Mouse (Mus musculus) gastrocnemius, adult 2 months (tissue): ENCODE results near the gene Astn2. TPM values are rescaled to one million over a fixed set of nuclear protein-coding genes. Genes with fewer than 3 reads are reported as not detected.
A peak's percentile ranks its signal among the peaks of the same experiment; 100 is the strongest.

Source experiments
- DNase-seq: peaks from one replicate; pipeline ENCODE4 v3.0.0; 2022
- H3K27ac ChIP-seq: fragments of 200-600 bp; 2 replicates; pipeline ENCODE4 v1.8.1; 2022; ENCODE audit warnings: mild to moderate bottlenecking
- H3K4me3 ChIP-seq: fragments of 200-600 bp; 2 replicates; pipeline ENCODE4 v1.8.1; 2022; ENCODE audit warnings: mild to moderate bottlenecking, moderate library complexity
- CTCF ChIP-seq: fragments of 200-600 bp; IDR thresholded peaks from 2 replicates; pipeline ENCODE4 v1.8.1; 2022; ENCODE audit warnings: antibody characterized with exemption, mild to moderate bottlenecking, moderate library complexity
- intact Hi-C: fragments of 180-260 bp; cut with DNase I; formaldehyde crosslinking; loops from one replicate; pipeline ENCODE4 v1.15.1; 2025
- total RNA-seq, 2 experiments: library from RNA; stranded (reverse); gene quantifications; 2 replicates each; pipeline ENCODE4 v1.2.3; 2021

Gene Astn2
- total RNA-seq, 2 experiments from 2014 or later = 0.61 to 1.0 TPM

DNA sequence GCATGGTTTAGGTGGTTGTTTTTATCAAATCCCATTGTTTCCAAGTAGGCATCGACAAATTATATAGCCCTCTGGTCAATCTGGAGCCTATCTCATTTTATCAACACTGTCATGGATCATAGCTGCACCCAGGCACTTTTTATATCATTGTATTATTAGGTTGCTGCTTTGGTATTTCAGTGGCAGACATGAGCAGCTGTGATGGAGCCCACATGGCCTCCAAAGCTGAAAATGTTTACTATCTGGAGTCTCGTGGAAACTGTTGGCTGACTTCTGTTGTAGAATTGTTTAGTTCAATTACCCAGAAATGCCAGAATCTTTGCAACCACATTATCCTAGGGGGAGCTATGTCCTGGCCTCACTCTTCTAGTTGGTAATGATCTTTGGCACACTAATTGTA, 732.1 kb downstream of the Astn2 start:
- intact Hi-C loops = no loop called here
- no peak for TF ChIP-seq CTCF
- H3K4me3 ChIP-seq = no peak overlapping the region
- DNase-seq = no peak
- H3K27ac ChIP-seq = no peak overlapping the region

DNA sequence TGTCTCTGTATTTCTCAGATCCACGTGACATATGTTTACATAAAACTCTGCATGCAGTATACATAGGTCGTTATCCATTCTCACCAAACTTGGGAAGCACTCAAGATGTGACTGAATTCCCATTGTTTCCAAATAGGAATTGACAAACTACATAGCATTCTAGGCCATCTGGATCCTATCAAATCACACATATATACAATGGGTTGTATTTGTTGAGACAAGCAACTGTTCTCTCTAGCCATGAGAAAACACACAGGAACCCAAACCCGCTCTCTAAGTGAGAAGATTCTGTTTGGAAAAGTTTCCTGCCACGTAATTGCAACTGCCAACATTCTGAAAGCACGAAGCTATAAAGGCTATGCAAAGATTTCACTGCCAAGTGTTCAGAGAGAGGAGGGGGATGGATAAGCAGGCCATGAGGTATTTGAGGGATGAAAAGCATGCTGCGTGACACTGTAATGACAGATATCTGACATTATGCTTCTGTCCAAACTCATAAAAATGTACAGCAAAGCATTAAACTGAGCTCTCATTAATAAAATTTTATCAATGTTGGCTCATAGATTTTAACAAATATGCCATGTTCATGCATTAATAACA, 732.7 kb downstream of the Astn2 start:
- intact Hi-C loops = no loop called here
- Histone ChIP-seq H3K4me3 (no peak overlapping the region), H3K27ac (no peak overlapping the region)
- no peak for DNase-seq
- TF ChIP-seq CTCF = no peak

DNA sequence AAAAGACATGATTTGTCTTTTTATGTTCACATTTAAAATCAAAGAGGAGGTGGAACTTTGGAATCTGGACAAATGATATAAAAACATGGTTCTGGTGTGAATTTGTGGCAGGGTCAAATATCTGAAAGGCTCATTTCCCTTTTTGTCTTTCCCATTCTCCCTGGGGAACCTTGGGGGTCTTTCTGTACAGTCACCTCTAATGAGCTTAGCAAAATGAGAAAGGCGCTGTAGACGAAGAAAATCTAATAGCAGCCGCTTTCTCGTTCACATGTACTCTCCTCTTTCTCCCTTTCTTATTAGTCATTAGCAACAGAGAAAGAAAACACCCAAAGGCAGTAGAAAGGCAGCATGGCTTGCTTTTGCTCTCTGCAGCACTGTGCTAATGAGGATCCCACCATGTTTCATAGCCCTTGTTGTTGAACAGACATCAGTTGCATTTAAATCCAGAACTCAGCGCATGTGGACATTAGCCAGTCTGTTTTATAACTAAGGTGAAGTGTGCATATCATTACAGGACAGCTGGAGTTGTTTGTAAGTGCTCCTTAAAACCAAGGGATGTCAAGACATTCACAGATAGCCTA, 737.3 kb downstream of the Astn2 start:
- intact Hi-C loops = no loop called here
- no peak overlapping the region for H3K4me3 ChIP-seq
- no peak overlapping the region for H3K27ac ChIP-seq
- TF ChIP-seq CTCF = no peak
- no peak for DNase-seq

DNA sequence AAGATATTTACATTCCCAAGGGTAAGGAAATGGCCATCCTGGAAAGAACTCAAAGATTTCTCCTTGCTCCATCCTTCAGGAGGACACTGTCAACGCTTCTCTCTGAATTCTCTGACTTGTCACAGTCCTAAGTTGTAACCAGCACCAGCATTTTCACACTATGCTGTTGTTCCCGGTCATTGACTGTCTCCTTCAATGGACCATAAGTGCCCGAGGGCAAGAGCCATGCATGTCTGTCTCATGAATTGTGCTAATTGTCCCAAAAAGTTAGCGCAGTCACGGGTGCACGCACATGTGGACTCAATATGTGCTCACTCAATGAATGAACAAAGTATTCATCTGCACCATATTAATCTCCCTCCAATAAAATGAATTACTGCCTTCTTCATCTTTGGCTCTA, 741.2 kb downstream of the Astn2 start:
- no peak overlapping the region for H3K27ac ChIP-seq
- TF ChIP-seq CTCF = no peak

DNA sequence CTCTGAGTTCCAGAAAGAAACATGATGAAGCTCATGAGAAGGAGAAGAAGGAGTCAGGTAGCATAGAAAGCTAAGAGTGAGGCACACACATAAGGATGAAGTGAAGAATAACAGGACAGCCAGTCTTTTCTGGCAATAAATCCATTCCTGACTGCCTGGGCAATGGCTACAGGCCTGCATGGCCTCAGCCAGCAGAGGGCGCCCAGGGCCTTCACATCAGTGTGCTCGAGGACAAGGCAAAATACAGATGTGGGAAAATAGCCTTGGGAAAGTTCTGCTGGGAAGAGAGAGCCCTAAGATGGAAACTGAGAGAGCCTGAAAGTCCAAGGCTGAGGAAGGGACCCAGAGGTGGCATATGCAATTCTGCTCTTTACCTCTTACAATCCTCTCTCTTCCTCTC, 749.7 kb downstream of the Astn2 start:
- intact Hi-C loops = loop anchor here (2.0 kb wide), 1 partner anchor 136 kb away; no protein-coding TSS in a partner anchor
- TF ChIP-seq CTCF = peak; percentile 96

More for the DNA sequence above, 741.2 kb downstream of the Astn2 start:
- intact Hi-C loops = no loop called here
- H3K4me3 ChIP-seq = no peak overlapping the region
- DNase-seq = no peak

DNA sequence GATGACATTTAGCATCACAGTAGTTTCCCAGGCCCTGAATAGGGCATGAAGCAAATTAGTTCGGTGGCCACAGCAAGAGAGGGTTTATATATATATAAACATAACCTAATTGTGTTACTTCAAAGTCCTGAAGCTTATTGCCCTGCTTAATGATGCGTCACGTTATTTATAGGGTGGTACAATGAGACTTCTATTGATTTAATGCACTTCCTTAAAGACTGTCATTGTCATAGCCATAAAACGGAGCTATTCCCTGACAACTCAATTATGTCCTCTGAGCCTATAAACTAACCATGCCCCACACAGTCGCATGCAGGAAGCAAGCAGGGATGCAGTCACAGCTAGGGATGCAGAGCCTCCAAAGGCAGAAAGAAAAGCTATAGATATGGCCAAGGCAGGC, 761.8 kb downstream of the Astn2 start:
- intact Hi-C loops = no loop called here
- DNase-seq = no peak
- no peak overlapping the region for H3K4me3 ChIP-seq
- no peak for TF ChIP-seq CTCF
- H3K27ac ChIP-seq = no peak overlapping the region

More for the DNA sequence above, 749.7 kb downstream of the Astn2 start:
- peak; percentile 80 for DNase-seq
- H3K27ac ChIP-seq = no peak overlapping the region
- no peak overlapping the region for H3K4me3 ChIP-seq

DNA sequence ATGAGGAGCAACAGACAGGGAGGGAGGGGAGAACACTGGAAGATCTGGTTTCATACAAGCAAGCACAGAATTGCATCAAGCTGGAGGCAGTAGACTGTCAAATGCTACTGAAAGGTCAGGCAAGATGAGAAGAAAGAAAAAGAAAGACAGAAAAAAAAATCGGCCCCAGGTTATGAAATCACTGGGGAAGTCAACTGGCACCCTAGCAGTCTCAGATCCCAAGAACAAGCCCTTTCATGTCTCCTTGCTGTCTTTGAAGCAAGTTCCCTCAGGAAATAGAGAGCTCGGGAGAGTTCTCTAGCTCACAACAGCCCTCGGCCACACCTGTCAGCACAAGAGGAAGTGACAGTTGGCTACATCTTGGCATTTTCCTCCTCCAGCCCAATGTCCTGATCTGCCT, 766.2 kb downstream of the Astn2 start:
- H3K27ac ChIP-seq = no peak overlapping the region
- TF ChIP-seq CTCF = no peak
- no peak overlapping the region for H3K4me3 ChIP-seq
- intact Hi-C loops = no loop called here
- DNase-seq = no peak

DNA sequence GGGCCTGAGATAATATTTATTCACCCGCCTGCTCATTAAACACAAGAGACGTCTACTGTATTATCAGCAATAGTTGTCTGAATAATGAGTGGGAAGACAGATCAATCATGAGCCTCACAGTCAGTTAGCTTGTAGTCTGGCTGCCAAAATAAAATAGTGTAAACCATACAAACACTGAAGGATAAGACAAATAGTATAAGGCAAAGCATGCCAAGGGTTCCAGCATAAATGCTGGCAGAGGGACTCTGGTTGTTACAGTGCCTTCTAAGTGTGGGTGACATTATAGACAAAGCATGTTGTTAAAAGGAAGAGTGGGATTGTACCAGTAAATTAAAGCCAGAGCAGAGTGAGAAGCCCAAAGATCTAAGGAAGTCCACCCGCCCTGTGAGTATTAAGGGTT, 784.3 kb downstream of the Astn2 start:
- intact Hi-C loops = no loop called here
- no peak overlapping the region for H3K27ac ChIP-seq
- no peak for TF ChIP-seq CTCF
- no peak for DNase-seq
- no peak overlapping the region for H3K4me3 ChIP-seq

DNA sequence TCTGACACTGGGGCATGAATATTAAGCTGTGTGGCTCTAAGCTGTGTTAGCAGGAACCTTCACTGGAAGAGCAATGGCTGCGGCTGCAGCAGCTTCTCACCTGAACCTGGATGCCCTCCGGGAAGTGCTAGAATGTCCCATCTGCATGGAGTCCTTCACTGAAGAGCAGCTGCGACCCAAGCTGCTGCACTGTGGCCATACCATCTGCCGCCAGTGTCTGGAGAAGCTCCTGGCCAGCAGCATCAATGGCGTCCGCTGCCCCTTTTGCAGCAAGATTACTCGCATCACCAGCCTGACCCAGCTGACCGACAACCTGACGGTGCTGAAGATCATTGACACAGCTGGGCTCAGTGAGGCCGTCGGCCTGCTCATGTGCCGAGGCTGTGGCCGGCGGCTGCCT, 791.3 kb downstream of the Astn2 start:
- no peak overlapping the region for H3K4me3 ChIP-seq
- H3K27ac ChIP-seq = no peak overlapping the region
- no peak for DNase-seq
- TF ChIP-seq CTCF = no peak
- intact Hi-C loops = no loop called here

DNA sequence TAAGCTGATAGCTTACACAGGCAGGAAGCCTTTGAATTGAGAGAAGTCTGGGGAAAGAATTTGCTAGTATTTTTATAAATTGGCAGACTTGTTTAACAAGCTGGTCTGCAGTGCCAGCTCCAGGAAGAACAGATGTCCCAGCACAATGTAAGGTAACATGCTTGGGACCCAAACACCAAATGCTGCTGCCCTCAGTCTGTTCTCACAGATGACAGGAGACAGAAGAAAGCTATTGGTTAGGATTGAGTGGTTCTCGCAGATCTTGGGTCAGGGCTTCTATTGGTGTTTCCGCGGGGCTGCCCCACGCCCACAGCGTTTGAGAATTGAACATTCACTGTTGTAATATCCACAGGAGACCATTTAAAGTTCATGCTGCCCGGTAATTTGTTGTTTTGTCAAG, 793.5 kb downstream of the Astn2 start:
- H3K4me3 ChIP-seq = no peak overlapping the region
- DNase-seq = no peak
- no peak overlapping the region for H3K27ac ChIP-seq
- intact Hi-C loops = no loop called here
- no peak for TF ChIP-seq CTCF

DNA sequence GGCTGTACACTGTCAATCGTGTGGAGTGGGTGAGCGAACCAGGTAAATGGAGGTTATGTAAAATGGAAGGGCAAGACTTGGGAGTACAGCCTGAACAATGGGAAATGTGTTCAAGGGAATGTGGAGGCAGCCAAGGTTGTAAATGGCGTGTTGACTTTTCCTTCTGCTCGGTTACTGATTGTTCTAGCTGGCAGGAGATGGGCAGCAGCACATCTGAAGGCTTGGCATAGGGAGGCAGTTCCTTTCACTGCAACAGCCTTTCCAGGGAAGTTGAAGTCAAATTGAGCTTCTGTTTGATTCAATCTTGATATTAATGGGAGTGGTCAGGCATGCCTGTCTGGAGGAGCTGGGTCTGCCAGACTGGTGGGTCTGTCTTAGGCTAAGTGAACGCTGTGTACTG, 794.1 kb downstream of the Astn2 start:
- TF ChIP-seq CTCF = no peak
- intact Hi-C loops = no loop called here

DNA sequence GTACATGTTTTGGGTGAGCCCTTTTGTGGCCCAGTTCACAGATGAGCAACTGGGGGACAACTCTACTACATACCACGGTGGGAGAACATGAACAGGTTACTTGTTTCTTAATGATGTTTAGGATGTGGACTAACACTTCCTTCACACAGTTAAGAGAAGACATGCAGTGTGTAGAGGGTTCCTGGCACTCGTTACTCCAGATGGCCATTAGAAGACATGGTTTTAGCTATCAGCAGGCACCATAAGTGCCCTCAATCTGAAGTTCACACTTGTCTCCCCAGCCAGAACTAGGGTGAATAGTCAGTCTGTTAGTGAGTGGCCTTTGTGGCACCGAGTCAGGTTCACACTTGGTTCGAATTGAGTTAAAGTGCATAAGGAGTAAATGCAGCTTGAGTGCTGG, 796.3 kb downstream of the Astn2 start:
- no peak for TF ChIP-seq CTCF
- no peak for DNase-seq
- Histone ChIP-seq H3K27ac (no peak overlapping the region), H3K4me3 (no peak overlapping the region)
- intact Hi-C loops = no loop called here

More for the DNA sequence above, 794.1 kb downstream of the Astn2 start:
- no peak for DNase-seq
- H3K4me3 ChIP-seq = no peak overlapping the region
- peak overlapping the region; percentile 3; the same call in 1 of the 2 replicates for H3K27ac ChIP-seq

DNA sequence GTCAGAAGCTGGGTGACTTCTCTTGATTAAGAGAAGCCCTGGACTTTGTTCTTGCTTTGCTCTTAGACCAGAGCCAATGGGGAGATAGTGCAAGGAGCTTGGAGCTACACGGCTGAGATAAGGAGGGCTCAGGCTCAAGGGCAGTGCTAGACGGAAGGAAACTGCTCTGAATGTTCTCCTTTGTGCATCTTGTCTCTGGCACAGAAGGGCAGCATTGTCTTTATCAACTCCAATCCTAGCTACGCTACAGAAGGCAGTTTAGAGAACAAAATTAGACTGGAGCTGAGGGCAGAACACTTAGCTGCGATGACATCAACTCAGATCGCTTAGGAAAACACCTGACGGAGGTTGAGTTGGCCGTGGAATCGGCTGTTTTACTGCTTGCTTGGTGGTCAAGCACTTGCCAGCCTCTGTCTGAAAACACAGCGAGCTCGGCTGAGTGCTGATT, 797.2 kb downstream of the Astn2 start:
- H3K4me3 ChIP-seq = no peak overlapping the region
- intact Hi-C loops = no loop called here
- TF ChIP-seq CTCF = no peak
- no peak for DNase-seq
- H3K27ac ChIP-seq = no peak overlapping the region

DNA sequence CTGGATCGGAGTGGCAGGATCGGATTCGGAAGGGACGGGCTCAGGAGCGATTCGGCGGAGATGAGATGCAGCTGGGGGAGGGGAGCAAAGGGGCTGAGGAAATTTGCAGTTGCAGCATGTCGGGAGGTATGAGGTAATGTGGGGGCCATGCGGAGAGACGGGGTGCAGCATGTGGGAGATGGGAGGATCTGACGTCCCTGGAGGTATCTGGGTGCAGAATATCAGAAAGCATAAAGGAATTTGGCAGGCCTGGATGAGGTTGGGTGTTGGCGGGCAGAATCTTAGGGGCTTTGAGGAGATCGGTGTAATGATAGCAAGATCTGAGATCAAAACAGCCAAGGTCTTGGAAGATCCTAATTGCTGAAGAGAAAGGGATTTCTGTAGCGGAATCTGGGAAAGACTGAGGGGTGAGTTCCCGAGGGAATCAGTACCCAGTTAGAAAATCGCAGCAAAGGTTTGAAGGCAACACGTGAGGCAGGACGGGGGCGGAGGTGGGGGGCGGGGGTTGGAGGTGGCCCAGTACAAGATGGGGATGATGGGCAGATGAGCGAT, 799.2 kb downstream of the Astn2 start:
- no peak for DNase-seq
- intact Hi-C loops = no loop called here
- Histone ChIP-seq H3K4me3 (peak overlapping the region; percentile 90), H3K27ac (peak overlapping the region; percentile 93)
- TF ChIP-seq CTCF = no peak
